Mouse (Mus musculus): Measurements from ENCODE around the gene Ppa2. TPM values are rescaled to one million over a fixed set of nuclear protein-coding genes. Genes with fewer than 3 reads are reported as not detected.

Gene Ppa2
- total and polyA plus RNA-seq, 3 experiments = 33.6 to 36.3 TPM; not detected in 1

DNA sequence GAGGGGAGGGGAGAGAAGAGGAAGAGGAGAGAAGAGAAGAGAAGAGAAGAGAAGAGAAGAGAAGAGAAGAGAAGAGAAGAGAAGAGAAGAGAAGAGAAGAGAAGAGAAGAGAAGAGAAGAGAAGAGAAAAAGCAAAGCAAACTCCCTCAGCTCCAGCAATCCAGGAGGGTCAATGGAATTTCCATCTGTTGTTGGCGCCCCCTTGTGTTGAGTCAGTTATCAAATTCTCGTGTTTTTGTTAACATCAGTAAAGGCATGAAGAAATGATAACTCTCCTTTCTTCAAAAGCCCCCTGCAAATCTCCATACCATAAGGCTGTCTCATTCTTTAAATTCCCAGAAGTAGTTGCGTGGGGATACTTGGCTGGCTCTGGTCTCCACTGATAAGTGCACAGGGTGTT, 38.0 kb upstream of the Ppa2 start:
- Histone ChIP-seq H3K79me2 (ENCODE audit: control insufficient read depth, insufficient read depth, low read length, poor library complexity) (no peaks in the 10 kb centered on the region), H3K27me3 (ENCODE audit: control insufficient read depth in 1 of 2, insufficient read depth in 2 of 2, low read length in 2 of 2) (no peaks in the 10 kb centered on the region), H3K4me1 (ENCODE audit: control insufficient read depth in 1 of 2, insufficient read depth in 2 of 2, low read length in 2 of 2) (no peaks in the 10 kb centered on the region), H3K9ac (ENCODE audit: control insufficient read depth, low read depth, low read length, poor library complexity, severe bottlenecking) (no peak overlapping the region), H3K36me3 (ENCODE audit: control insufficient read depth in 1 of 2, insufficient read depth in 2 of 2, low read length in 2 of 2) (peaks cover 0 to 3% of the 10 kb centered on the region in 2 experiments; a peak in 1 of 4 replicates), H3K27ac (ENCODE audit: control insufficient read depth, low read depth, low read length) (no peak overlapping the region), H3K9me3 (replicated peaks; ENCODE audit: insufficient read depth, low read length) (no peaks in the 10 kb centered on the region), H3K4me3 (ENCODE audit: control insufficient read depth in 1 of 2, insufficient read depth in 1 of 2, low read depth in 2 of 2, low read length in 2 of 2) (no peak overlapping the region)
- TF ChIP-seq NRF1 (IDR thresholded peaks at IDR 0.05; ENCODE audit: insufficient read depth, low read depth, low read length, poor library complexity, severe bottlenecking) = no peak
- peak; percentile 69 for TF ChIP-seq RAD21 (IDR thresholded peaks at IDR 0.05; ENCODE audit: low read depth, low read length)
- TF ChIP-seq SMC3 (IDR thresholded peaks at IDR 0.05; ENCODE audit: low read depth, low read length) = peak; percentile 91
- peak; percentile 75 for TF ChIP-seq ZC3H11A (IDR thresholded peaks at IDR 0.05; ENCODE audit: low read depth, low read length)
- peak; percentile 44 to 77 (median 51) for TF ChIP-seq CTCF (IDR thresholded peaks at IDR 0.05 in 2 of 3, conservative IDR thresholded peaks at IDR 0.05 in 1 of 3; ENCODE audit: control insufficient read depth in 1 of 3, insufficient read depth in 1 of 3, low read depth in 2 of 3, low read length in 3 of 3, poor library complexity in 1 of 3, severe bottlenecking in 1 of 3)
- DNase-seq (ENCODE audit: low read depth, low spot score) = peak; percentile 79

- TF ChIP-seq MAZ (IDR thresholded peaks at IDR 0.05; ENCODE audit: low read depth, low read length) = no peak
- TF ChIP-seq ETS1 (IDR thresholded peaks at IDR 0.05; ENCODE audit: low read depth, low read length) = no peak
- no peak for TF ChIP-seq POLR2A (IDR thresholded peaks at IDR 0.05; ENCODE audit: control insufficient read depth in 1 of 2, insufficient read depth in 1 of 2, low read depth in 1 of 2, low read length in 2 of 2, poor library complexity in 1 of 2)
- no peak for TF ChIP-seq CTCF (IDR thresholded peaks at IDR 0.05 in 2 of 3, conservative IDR thresholded peaks at IDR 0.05 in 1 of 3; ENCODE audit: control insufficient read depth in 1 of 3, insufficient read depth in 1 of 3, low read depth in 2 of 3, low read length in 3 of 3, poor library complexity in 1 of 3, severe bottlenecking in 1 of 3)
- no peak for TF ChIP-seq KAT2A (conservative IDR thresholded peaks at IDR 0.05; ENCODE audit: low read depth, low read length)
- no peak overlapping the region for H3K27ac ChIP-seq (ENCODE audit: control insufficient read depth, low read depth, low read length)
- no peaks in the 10 kb centered on the region for H3K27me3 ChIP-seq (ENCODE audit: control insufficient read depth in 1 of 2, insufficient read depth in 2 of 2, low read length in 2 of 2)
Measured at GRCm38 (mm10) chr3:133284587-133284986, 25.3 kb upstream of the Ppa2 start.

DNA sequence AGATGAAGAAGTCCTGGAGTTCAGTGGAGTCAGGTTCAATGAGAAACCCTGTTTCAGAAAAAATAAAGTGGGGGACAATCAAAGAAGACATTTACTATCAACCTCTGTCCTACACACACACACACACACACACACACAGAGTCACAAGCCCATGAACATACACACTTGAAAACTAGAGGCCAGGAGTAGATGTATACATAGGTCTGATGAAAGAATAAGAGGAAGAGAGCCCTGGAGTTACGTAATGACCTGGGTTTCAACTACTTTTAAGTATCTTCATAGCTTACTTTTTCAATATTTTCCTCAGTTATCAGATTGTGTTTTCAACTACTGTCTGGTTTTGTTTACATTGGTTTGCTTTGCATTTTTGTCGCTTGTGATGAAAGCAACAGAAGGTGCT, 21.1 kb upstream of the Ppa2 start:
- Histone ChIP-seq H3K36me3 (ENCODE audit: control insufficient read depth in 1 of 2, insufficient read depth in 2 of 2, low read length in 2 of 2) (no peaks in the 10 kb centered on the region), H3K27me3 (ENCODE audit: control insufficient read depth in 1 of 2, insufficient read depth in 2 of 2, low read length in 2 of 2) (no peaks in the 10 kb centered on the region), H3K9ac (ENCODE audit: control insufficient read depth, low read depth, low read length, poor library complexity, severe bottlenecking) (no peak overlapping the region), H3K4me3 (ENCODE audit: control insufficient read depth in 1 of 2, insufficient read depth in 1 of 2, low read depth in 2 of 2, low read length in 2 of 2) (no peak overlapping the region), H3K27ac (ENCODE audit: control insufficient read depth, low read depth, low read length) (no peak overlapping the region), H3K9me3 (replicated peaks; ENCODE audit: insufficient read depth, low read length) (no peaks in the 10 kb centered on the region), H3K79me2 (ENCODE audit: control insufficient read depth, insufficient read depth, low read length, poor library complexity) (no peaks in the 10 kb centered on the region), H3K4me1 (ENCODE audit: control insufficient read depth in 1 of 2, insufficient read depth in 2 of 2, low read length in 2 of 2) (no peaks in the 10 kb centered on the region)
- DNase-seq (ENCODE audit: low read depth, low spot score) = no peak
- TF ChIP-seq TBP (IDR thresholded peaks at IDR 0.05; ENCODE audit: low read depth, low read length) (no peak), NRF1 (IDR thresholded peaks at IDR 0.05; ENCODE audit: insufficient read depth, low read depth, low read length, poor library complexity, severe bottlenecking) (no peak), USF2 (IDR thresholded peaks at IDR 0.05; ENCODE audit: borderline replicate concordance in 1 of 2, insufficient read depth in 1 of 2, low read depth in 1 of 2, low read length in 2 of 2) (no peak), JUND (IDR thresholded peaks at IDR 0.05; ENCODE audit: low read depth, low read length) (no peak), E2F4 (IDR thresholded peaks at IDR 0.05; ENCODE audit: borderline replicate concordance, low read depth, low read length) (no peak), HCFC1 (IDR thresholded peaks at IDR 0.05; ENCODE audit: low read depth, low read length) (no peak), RAD21 (IDR thresholded peaks at IDR 0.05; ENCODE audit: low read depth, low read length) (no peak), TCF12 (IDR thresholded peaks at IDR 0.05; ENCODE audit: low read depth, low read length) (no peak), POLR2A (IDR thresholded peaks at IDR 0.05; ENCODE audit: control insufficient read depth in 1 of 2, insufficient read depth in 1 of 2, low read depth in 1 of 2, low read length in 2 of 2, poor library complexity in 1 of 2) (no peak), KAT2A (conservative IDR thresholded peaks at IDR 0.05; ENCODE audit: low read depth, low read length) (no peak), CHD2 (IDR thresholded peaks at IDR 0.05; ENCODE audit: low read length) (no peak), POLR2AphosphoS5 (IDR thresholded peaks at IDR 0.05; ENCODE audit: borderline replicate concordance, low read depth, low read length) (no peak), GATA1 (IDR thresholded peaks at IDR 0.05; ENCODE audit: low read depth, low read length) (no peak), RCOR1 (IDR thresholded peaks at IDR 0.05; ENCODE audit: low read depth, low read length) (no peak), ETS1 (IDR thresholded peaks at IDR 0.05; ENCODE audit: low read depth, low read length) (no peak), MYB (IDR thresholded peaks at IDR 0.05; ENCODE audit: low read depth, low read length) (no peak), CTCF (IDR thresholded peaks at IDR 0.05 in 2 of 3, conservative IDR thresholded peaks at IDR 0.05 in 1 of 3; ENCODE audit: control insufficient read depth in 1 of 3, insufficient read depth in 1 of 3, low read depth in 2 of 3, low read length in 3 of 3, poor library complexity in 1 of 3, severe bottlenecking in 1 of 3) (no peak), ELF1 (IDR thresholded peaks at IDR 0.05; ENCODE audit: low read depth, low read length) (no peak), SMC3 (IDR thresholded peaks at IDR 0.05; ENCODE audit: low read depth, low read length) (no peak)

More at GRCm38 (mm10) chr3:133284587-133284986, 25.3 kb upstream of the Ppa2 start:
- no peaks in the 10 kb centered on the region for H3K36me3 ChIP-seq (ENCODE audit: control insufficient read depth in 1 of 2, insufficient read depth in 2 of 2, low read length in 2 of 2)
- H3K4me1 ChIP-seq (ENCODE audit: control insufficient read depth in 1 of 2, insufficient read depth in 2 of 2, low read length in 2 of 2) = no peaks in the 10 kb centered on the region
- no peaks in the 10 kb centered on the region for H3K9me3 ChIP-seq (replicated peaks; ENCODE audit: insufficient read depth, low read length)
- no peak for DNase-seq (ENCODE audit: low read depth, low spot score)
- no peaks in the 10 kb centered on the region for H3K79me2 ChIP-seq (ENCODE audit: control insufficient read depth, insufficient read depth, low read length, poor library complexity)
- H3K9ac ChIP-seq (ENCODE audit: control insufficient read depth, low read depth, low read length, poor library complexity, severe bottlenecking) = no peak overlapping the region
- no peak overlapping the region for H3K4me3 ChIP-seq (ENCODE audit: control insufficient read depth in 1 of 2, insufficient read depth in 1 of 2, low read depth in 2 of 2, low read length in 2 of 2)

All from MEL (cell line).